Mouse (Mus musculus): ENCODE results near the gene Trim31. TPM values are rescaled to one million over a fixed set of nuclear protein-coding genes. Genes with fewer than 3 reads are reported as not detected.

The Trim31 gene
- polyA plus RNA-seq, 1 experiment from 2014 or later = 63.1 TPM

GRCm38 (mm10) chr17:36930233-36930632 lies 32.3 kb downstream of the Trim31 start:
- no peak overlapping the region for H3K9ac ChIP-seq (ENCODE audit: low read depth, low read length)
- ATAC-seq = no peak
- no peak overlapping the region for H3K27ac ChIP-seq (ENCODE audit: low read length)
- H3K27me3 ChIP-seq (replicated peaks; ENCODE audit: control insufficient read depth, insufficient read depth, low read length) = no peaks in the 10 kb centered on the region
- no peak overlapping the region for H3K4me3 ChIP-seq (ENCODE audit: low read length)
- H3K9me3 ChIP-seq (ENCODE audit: control insufficient read depth, low read length) = no peaks in the 10 kb centered on the region
- no peak overlapping the region for H3K4me2 ChIP-seq (ENCODE audit: low read depth, low read length)
- H3K36me3 ChIP-seq (ENCODE audit: control insufficient read depth, insufficient read depth, low read length) = no peaks in the 10 kb centered on the region
- H3K4me1 ChIP-seq (ENCODE audit: control insufficient read depth, insufficient read depth, low read length) = no peaks in the 10 kb centered on the region
- 68% methylated on average over 6 of the region's 6 CpGs for WGBS

- H3K4me2 ChIP-seq (ENCODE audit: low read depth, low read length) = no peak overlapping the region
- H3K9ac ChIP-seq (ENCODE audit: low read depth, low read length) = no peak overlapping the region
- no peaks in the 10 kb centered on the region for H3K9me3 ChIP-seq (ENCODE audit: control insufficient read depth, low read length)
- H3K36me3 ChIP-seq (ENCODE audit: control insufficient read depth, insufficient read depth, low read length) = no peaks in the 10 kb centered on the region
- H3K27me3 ChIP-seq (replicated peaks; ENCODE audit: control insufficient read depth, insufficient read depth, low read length) = no peaks in the 10 kb centered on the region
- 80% methylated on average over 4 of the region's 4 CpGs for WGBS
- ATAC-seq = no peak
- H3K27ac ChIP-seq (ENCODE audit: low read length) = no peak overlapping the region
- H3K4me1 ChIP-seq (ENCODE audit: control insufficient read depth, insufficient read depth, low read length) = no peaks in the 10 kb centered on the region
- H3K4me3 ChIP-seq (ENCODE audit: low read length) = no peak overlapping the region
These were observed 33.2 kb downstream of the Trim31 start for GRCm38 (mm10) chr17:36931130-36931529.

GRCm38 (mm10) chr17:36931806-36932205 lies 33.9 kb downstream of the Trim31 start:
- Histone ChIP-seq H3K4me3 (ENCODE audit: low read length) (no peak overlapping the region), H3K9ac (ENCODE audit: low read depth, low read length) (no peak overlapping the region), H3K27ac (ENCODE audit: low read length) (no peak overlapping the region), H3K9me3 (ENCODE audit: control insufficient read depth, low read length) (no peaks in the 10 kb centered on the region), H3K36me3 (ENCODE audit: control insufficient read depth, insufficient read depth, low read length) (no peaks in the 10 kb centered on the region), H3K4me2 (ENCODE audit: low read depth, low read length) (no peak overlapping the region), H3K4me1 (ENCODE audit: control insufficient read depth, insufficient read depth, low read length) (no peaks in the 10 kb centered on the region), H3K27me3 (replicated peaks; ENCODE audit: control insufficient read depth, insufficient read depth, low read length) (no peaks in the 10 kb centered on the region)
- no peak for ATAC-seq
- 67% methylated on average over 2 of the region's 2 CpGs for WGBS

- Histone ChIP-seq H3K9me3 (ENCODE audit: control insufficient read depth, low read length) (no peaks in the 10 kb centered on the region), H3K4me1 (ENCODE audit: control insufficient read depth, insufficient read depth, low read length) (peaks cover 5% of the 10 kb centered on the region), H3K9ac (ENCODE audit: low read depth, low read length) (no peak overlapping the region), H3K4me2 (ENCODE audit: low read depth, low read length) (no peak overlapping the region), H3K27me3 (replicated peaks; ENCODE audit: control insufficient read depth, insufficient read depth, low read length) (peaks cover 15% of the 10 kb centered on the region), H3K4me3 (ENCODE audit: low read length) (no peak overlapping the region), H3K27ac (ENCODE audit: low read length) (no peak overlapping the region), H3K36me3 (ENCODE audit: control insufficient read depth, insufficient read depth, low read length) (no peaks in the 10 kb centered on the region)
- 71% methylated on average over 2 of the region's 2 CpGs for WGBS
- ATAC-seq = no peak
These were observed 40.1 kb downstream of the Trim31 start for GRCm38 (mm10) chr17:36938056-36938455.

GRCm38 (mm10) chr17:36942391-36942790 lies 44.5 kb downstream of the Trim31 start:
- H3K4me2 ChIP-seq (ENCODE audit: low read depth, low read length) = peak overlapping the region; percentile 90
- peaks cover 23% of the 10 kb centered on the region for H3K27me3 ChIP-seq (replicated peaks; ENCODE audit: control insufficient read depth, insufficient read depth, low read length)
- ATAC-seq = 0 out of 2 replicates have a peak, but pooled peaks have one; percentile 9
- H3K4me3 ChIP-seq (ENCODE audit: low read length) = peak overlapping the region; percentile 51
- no peaks in the 10 kb centered on the region for H3K36me3 ChIP-seq (ENCODE audit: control insufficient read depth, insufficient read depth, low read length)
- H3K9ac ChIP-seq (ENCODE audit: low read depth, low read length) = peak overlapping the region; percentile 65; the same call in 1 of the 2 replicates
- H3K27ac ChIP-seq (ENCODE audit: low read length) = no peak overlapping the region
- 46% methylated on average over 10 of the region's 10 CpGs for WGBS
- peaks cover 8% of the 10 kb centered on the region for H3K4me1 ChIP-seq (ENCODE audit: control insufficient read depth, insufficient read depth, low read length)
- no peaks in the 10 kb centered on the region for H3K9me3 ChIP-seq (ENCODE audit: control insufficient read depth, low read length)

GRCm38 (mm10) chr17:36942791-36943471 lies 45.0 kb downstream of the Trim31 start, which contains the start of gene Rnf39:
Gene Rnf39 (plus strand): TSS chr17:36942918.
- H3K27ac ChIP-seq (ENCODE audit: low read length) = peak within 1 kb of the TSS; percentile 9; the same call in 1 of the 2 replicates
- H3K4me3 ChIP-seq (ENCODE audit: low read length) = peak within 1 kb of the TSS; percentile 51
- peaks cover 8% of the 10 kb centered on the region for H3K4me1 ChIP-seq (ENCODE audit: control insufficient read depth, insufficient read depth, low read length)
- peak within 1 kb of the TSS; percentile 90 for H3K4me2 ChIP-seq (ENCODE audit: low read depth, low read length)
- peak within 1 kb of the TSS; percentile 65 for H3K9ac ChIP-seq (ENCODE audit: low read depth, low read length)
- H3K27me3 ChIP-seq (replicated peaks; ENCODE audit: control insufficient read depth, insufficient read depth, low read length) = peaks cover 23% of the 10 kb centered on the region
- no peaks in the 10 kb centered on the region for H3K9me3 ChIP-seq (ENCODE audit: control insufficient read depth, low read length)
- WGBS = 1% methylated on average over 58 of the region's 59 CpGs
- H3K36me3 ChIP-seq (ENCODE audit: control insufficient read depth, insufficient read depth, low read length) = no peaks in the 10 kb centered on the region
- peak; percentile 55 for ATAC-seq

- Histone ChIP-seq H3K27me3 (replicated peaks; ENCODE audit: control insufficient read depth, insufficient read depth, low read length) (peaks cover 23% of the 10 kb centered on the region), H3K9ac (ENCODE audit: low read depth, low read length) (no peak overlapping the region), H3K4me3 (ENCODE audit: low read length) (peak overlapping the region; percentile 51), H3K4me2 (ENCODE audit: low read depth, low read length) (no peak overlapping the region), H3K36me3 (ENCODE audit: control insufficient read depth, insufficient read depth, low read length) (no peaks in the 10 kb centered on the region), H3K27ac (ENCODE audit: low read length) (no peak overlapping the region), H3K4me1 (ENCODE audit: control insufficient read depth, insufficient read depth, low read length) (peaks cover 8% of the 10 kb centered on the region), H3K9me3 (ENCODE audit: control insufficient read depth, low read length) (no peaks in the 10 kb centered on the region)
- ATAC-seq = no peak
- 25% methylated on average over 5 of the region's 5 CpGs for WGBS
These were observed 45.8 kb downstream of the Trim31 start for GRCm38 (mm10) chr17:36943691-36944090.

GRCm38 (mm10) chr17:36944121-36944775 lies 46.3 kb downstream of the Trim31 start:
- H3K27me3 ChIP-seq (replicated peaks; ENCODE audit: control insufficient read depth, insufficient read depth, low read length) = peaks cover 23% of the 10 kb centered on the region
- H3K9ac ChIP-seq (ENCODE audit: low read depth, low read length) = no peak overlapping the region
- 20% methylated on average over 9 of the region's 9 CpGs for WGBS
- no peak overlapping the region for H3K27ac ChIP-seq (ENCODE audit: low read length)
- H3K4me1 ChIP-seq (ENCODE audit: control insufficient read depth, insufficient read depth, low read length) = peaks cover 8% of the 10 kb centered on the region
- no peak overlapping the region for H3K4me2 ChIP-seq (ENCODE audit: low read depth, low read length)
- H3K36me3 ChIP-seq (ENCODE audit: control insufficient read depth, insufficient read depth, low read length) = no peaks in the 10 kb centered on the region
- H3K4me3 ChIP-seq (ENCODE audit: low read length) = no peak overlapping the region
- ATAC-seq = no peak
- H3K9me3 ChIP-seq (ENCODE audit: control insufficient read depth, low read length) = no peaks in the 10 kb centered on the region

GRCm38 (mm10) chr17:36947051-36947819 lies 49.3 kb downstream of the Trim31 start:
- Histone ChIP-seq H3K4me3 (ENCODE audit: low read length) (peak overlapping the region; percentile 61), H3K27me3 (replicated peaks; ENCODE audit: control insufficient read depth, insufficient read depth, low read length) (peaks cover 16% of the 10 kb centered on the region), H3K9ac (ENCODE audit: low read depth, low read length) (peak overlapping the region; percentile 77), H3K9me3 (ENCODE audit: control insufficient read depth, low read length) (no peaks in the 10 kb centered on the region), H3K36me3 (ENCODE audit: control insufficient read depth, insufficient read depth, low read length) (no peaks in the 10 kb centered on the region), H3K4me1 (ENCODE audit: control insufficient read depth, insufficient read depth, low read length) (peaks cover 15% of the 10 kb centered on the region), H3K4me2 (ENCODE audit: low read depth, low read length) (peak overlapping the region; percentile 95), H3K27ac (ENCODE audit: low read length) (peak overlapping the region; percentile 29; the same call in 1 of the 2 replicates)
- WGBS = 1% methylated on average over 62 of the region's 62 CpGs
- ATAC-seq = peak; percentile 49

All from intestine, embryonic 16.5 days (tissue).